Mouse (Mus musculus): ENCODE measurements around the gene Eral1. TPM values are rescaled to one million over a fixed set of nuclear protein-coding genes. Genes with fewer than 3 reads are reported as not detected.

The Eral1 gene
- polyA plus RNA-seq, 2 experiments: 9.8 to 14.9 TPM

DNA sequence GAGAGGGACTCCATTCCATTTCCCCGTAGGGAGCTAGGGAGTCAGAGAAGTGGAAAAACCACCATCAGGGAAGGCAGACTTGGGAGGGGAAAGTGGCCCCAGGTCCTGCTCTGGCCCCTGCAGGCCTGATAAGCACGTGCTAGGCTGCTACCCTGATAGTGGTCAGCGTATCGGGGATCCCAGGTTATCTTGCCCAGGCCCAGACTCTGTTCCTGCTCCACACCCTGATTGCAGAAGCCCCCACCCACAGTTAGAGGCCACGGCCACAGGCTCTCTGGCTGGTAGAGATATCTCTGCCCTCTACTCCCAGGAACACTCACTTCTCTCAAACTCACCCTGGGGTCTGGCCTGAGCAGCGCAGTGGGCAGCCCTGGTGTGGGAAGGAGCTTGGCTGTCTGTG is 10.5 kb downstream of the Eral1 start:
- H3K9me3 ChIP-seq (ENCODE audit: control insufficient read depth, low read length): no peaks in the 10 kb centered on the region
- H3K9ac ChIP-seq (replicated peaks): peak overlapping the region; percentile 90
- peak overlapping the region; percentile 95 for H3K4me2 ChIP-seq (ENCODE audit: low read depth)
- no peaks in the 10 kb centered on the region for H3K27me3 ChIP-seq (ENCODE audit: control insufficient read depth, insufficient read depth, low read length)
- H3K36me3 ChIP-seq (replicated peaks; ENCODE audit: control insufficient read depth, insufficient read depth, low read depth): peaks cover 9% of the 10 kb centered on the region
- H3K27ac ChIP-seq: peak overlapping the region; percentile 98
- 11% methylated on average over 6 of the region's 6 CpGs for WGBS (ENCODE audit: insufficient replicate concordance)
- no peak for TF ChIP-seq CTCF (IDR thresholded peaks at IDR 0.05; ENCODE audit: low read depth)
- peak; percentile 99 for TF ChIP-seq EP300 (IDR thresholded peaks at IDR 0.05; ENCODE audit: low read depth)
- peak overlapping the region; percentile 48 to 69 for H3K4me3 ChIP-seq (ENCODE audit: insufficient read depth in 1 of 2, low read depth in 2 of 2, low read length in 2 of 2)
- DNase-seq (ENCODE audit: low read depth in 3 of 3, low spot score in 3 of 3): peak; percentile 84 to 93 (median 92)
- H3K4me1 ChIP-seq (replicated peaks; ENCODE audit: control insufficient read depth in 2 of 2, insufficient read depth in 2 of 2, low read length in 1 of 2): peaks cover 59 to 66% of the 10 kb centered on the region in 2 experiments
- ATAC-seq (ENCODE audit: insufficient read depth): peak; percentile 68

DNA sequence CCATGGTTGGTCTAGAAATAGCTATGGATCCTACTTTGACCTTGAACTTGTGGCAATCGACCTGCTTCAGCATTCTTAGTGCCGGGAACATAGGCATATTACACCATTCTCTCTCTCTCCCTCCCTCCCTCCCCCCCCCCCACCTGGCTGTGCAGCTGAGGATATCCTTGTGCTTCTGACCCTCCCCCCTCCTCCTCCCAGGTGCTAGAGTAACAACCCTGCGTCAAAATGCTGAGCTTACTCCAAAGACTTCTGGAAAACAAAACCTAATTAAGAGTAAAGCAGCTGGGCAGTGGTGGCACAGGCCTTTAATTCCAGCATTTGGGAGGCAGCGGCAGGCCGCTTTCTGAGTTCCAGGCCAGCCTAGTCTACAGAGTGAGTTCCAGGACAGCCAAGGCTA is 11.1 kb downstream of the Eral1 start:
- peak overlapping the region; percentile 90 for H3K9ac ChIP-seq (replicated peaks)

DNA sequence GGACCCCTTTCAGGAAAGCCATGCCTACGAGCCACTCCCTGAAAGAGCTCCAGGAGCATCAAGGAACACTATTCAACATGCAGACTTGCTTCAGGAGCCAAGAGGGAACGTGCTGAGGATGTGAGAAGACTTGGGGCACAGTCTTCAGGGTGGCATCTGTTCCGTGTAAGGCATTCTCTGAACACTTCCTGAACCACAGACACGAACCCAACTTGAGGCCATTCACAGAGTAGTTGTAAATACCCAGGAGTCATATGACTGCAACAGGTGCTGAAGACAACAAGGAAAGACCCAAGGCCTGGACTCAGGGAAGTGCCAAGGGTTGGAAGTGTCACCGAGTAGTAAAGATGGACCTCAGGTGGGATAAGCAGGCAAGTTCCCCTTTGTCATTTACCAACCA is 12.6 kb downstream of the Eral1 start:
- H3K4me3 ChIP-seq (ENCODE audit: insufficient read depth in 1 of 2, low read depth in 2 of 2, low read length in 2 of 2): peak overlapping the region in 1 of 2 experiments; percentile 1; a peak in 1 of 4 replicates
- DNase-seq (ENCODE audit: low read depth in 3 of 3, low spot score in 3 of 3) (no peak), ATAC-seq (ENCODE audit: insufficient read depth) (no peak)
- peak overlapping the region; percentile 90 for H3K9ac ChIP-seq (replicated peaks)
- H3K4me1 ChIP-seq (replicated peaks; ENCODE audit: control insufficient read depth in 2 of 2, insufficient read depth in 2 of 2, low read length in 1 of 2): peaks cover 74 to 80% of the 10 kb centered on the region in 2 experiments
- H3K27ac ChIP-seq: peak overlapping the region; percentile 98
- H3K36me3 ChIP-seq (replicated peaks; ENCODE audit: control insufficient read depth, insufficient read depth, low read depth): no peaks in the 10 kb centered on the region
- no peaks in the 10 kb centered on the region for H3K27me3 ChIP-seq (ENCODE audit: control insufficient read depth, insufficient read depth, low read length)
- no peaks in the 10 kb centered on the region for H3K9me3 ChIP-seq (ENCODE audit: control insufficient read depth, low read length)
- WGBS (ENCODE audit: insufficient replicate concordance): 61% methylated on average over 5 of the region's 5 CpGs
- TF ChIP-seq EP300 (IDR thresholded peaks at IDR 0.05; ENCODE audit: low read depth): no peak
- TF ChIP-seq CTCF (IDR thresholded peaks at IDR 0.05; ENCODE audit: low read depth): no peak
- H3K4me2 ChIP-seq (ENCODE audit: low read depth): peak overlapping the region; percentile 95

More for the DNA sequence above, 11.1 kb downstream of the Eral1 start:
- H3K27ac ChIP-seq: peak overlapping the region; percentile 98
- H3K27me3 ChIP-seq (ENCODE audit: control insufficient read depth, insufficient read depth, low read length): no peaks in the 10 kb centered on the region
- peak overlapping the region; percentile 15 to 52 for H3K4me3 ChIP-seq (ENCODE audit: insufficient read depth in 1 of 2, low read depth in 2 of 2, low read length in 2 of 2)
- DNase-seq (ENCODE audit: low read depth in 3 of 3, low spot score in 3 of 3) (no peak), ATAC-seq (ENCODE audit: insufficient read depth) (no peak)
- peaks cover 64 to 71% of the 10 kb centered on the region in 2 experiments for H3K4me1 ChIP-seq (replicated peaks; ENCODE audit: control insufficient read depth in 2 of 2, insufficient read depth in 2 of 2, low read length in 1 of 2)
- TF ChIP-seq EP300 (IDR thresholded peaks at IDR 0.05; ENCODE audit: low read depth) (no peak), CTCF (IDR thresholded peaks at IDR 0.05; ENCODE audit: low read depth) (no peak)
- peaks cover 9% of the 10 kb centered on the region for H3K36me3 ChIP-seq (replicated peaks; ENCODE audit: control insufficient read depth, insufficient read depth, low read depth)
- WGBS (ENCODE audit: insufficient replicate concordance): 17% methylated on average over 5 of the region's 5 CpGs
- H3K9me3 ChIP-seq (ENCODE audit: control insufficient read depth, low read length): no peaks in the 10 kb centered on the region
- H3K4me2 ChIP-seq (ENCODE audit: low read depth): peak overlapping the region; percentile 95

DNA sequence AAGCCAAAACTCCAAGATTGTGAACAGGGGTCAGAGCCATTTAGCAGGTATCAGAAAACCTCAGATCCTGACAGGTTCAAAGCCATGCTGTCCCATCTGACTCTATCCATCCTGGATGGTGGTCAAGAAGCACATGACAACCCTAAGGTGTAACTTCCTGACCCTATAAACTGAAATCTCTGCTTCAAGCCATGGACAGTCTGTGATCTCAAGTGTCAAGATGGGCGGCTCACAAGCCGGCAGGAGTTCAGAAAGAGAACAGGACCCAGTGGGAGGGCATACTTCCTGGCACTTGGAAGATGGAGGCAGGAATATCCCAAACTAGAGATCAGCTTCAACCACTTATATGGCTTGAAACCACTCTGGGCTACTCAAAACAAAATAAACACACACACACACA is 13.5 kb downstream of the Eral1 start:
- WGBS (ENCODE audit: insufficient replicate concordance): 50% methylated on average over 2 of the region's 2 CpGs
- no peaks in the 10 kb centered on the region for H3K9me3 ChIP-seq (ENCODE audit: control insufficient read depth, low read length)
- H3K27me3 ChIP-seq (ENCODE audit: control insufficient read depth, insufficient read depth, low read length): no peaks in the 10 kb centered on the region
- DNase-seq (ENCODE audit: low read depth in 3 of 3, low spot score in 3 of 3) (no peak), ATAC-seq (ENCODE audit: insufficient read depth) (no peak)
- H3K36me3 ChIP-seq (replicated peaks; ENCODE audit: control insufficient read depth, insufficient read depth, low read depth): no peaks in the 10 kb centered on the region
- peaks cover 80 to 83% of the 10 kb centered on the region in 2 experiments for H3K4me1 ChIP-seq (replicated peaks; ENCODE audit: control insufficient read depth in 2 of 2, insufficient read depth in 2 of 2, low read length in 1 of 2)
- H3K27ac ChIP-seq: peak overlapping the region; percentile 98
- no peak for TF ChIP-seq CTCF (IDR thresholded peaks at IDR 0.05; ENCODE audit: low read depth)
- no peak for TF ChIP-seq EP300 (IDR thresholded peaks at IDR 0.05; ENCODE audit: low read depth)
- peak overlapping the region; percentile 90 for H3K9ac ChIP-seq (replicated peaks)
- peak overlapping the region; percentile 95 for H3K4me2 ChIP-seq (ENCODE audit: low read depth)
- H3K4me3 ChIP-seq (ENCODE audit: insufficient read depth in 1 of 2, low read depth in 2 of 2, low read length in 2 of 2): peak overlapping the region in 1 of 2 experiments; percentile 29; a peak in 3 of 4 replicates

DNA sequence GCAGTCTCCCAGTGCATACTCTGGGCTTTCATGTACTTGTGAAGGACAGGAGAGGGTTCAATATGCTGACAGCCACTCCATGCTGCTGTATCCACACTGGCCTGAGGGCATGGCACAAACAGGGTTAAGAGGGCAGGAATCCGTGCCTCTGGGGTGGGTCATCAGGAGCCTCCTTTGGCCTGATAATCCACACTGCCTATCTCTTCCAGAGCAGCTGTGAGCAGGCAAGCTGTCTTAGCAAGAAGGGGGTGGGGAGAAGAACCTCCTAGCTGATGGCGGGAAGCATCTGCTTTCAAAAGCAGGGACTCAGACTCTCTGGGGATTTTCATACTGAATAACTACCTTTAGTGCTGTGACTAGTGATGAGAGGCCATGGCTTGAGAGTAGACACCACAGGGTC is 14.3 kb downstream of the Eral1 start:
- peaks cover 82 to 85% of the 10 kb centered on the region in 2 experiments for H3K4me1 ChIP-seq (replicated peaks; ENCODE audit: control insufficient read depth in 2 of 2, insufficient read depth in 2 of 2, low read length in 1 of 2)
- peak overlapping the region; percentile 98 for H3K27ac ChIP-seq
- peak; percentile 77 for ATAC-seq (ENCODE audit: insufficient read depth)

More for the DNA sequence above, 14.3 kb downstream of the Eral1 start:
- peak overlapping the region; percentile 1 to 29; a peak in 3 of 4 replicates for H3K4me3 ChIP-seq (ENCODE audit: insufficient read depth in 1 of 2, low read depth in 2 of 2, low read length in 2 of 2)
- H3K9me3 ChIP-seq (ENCODE audit: control insufficient read depth, low read length): no peaks in the 10 kb centered on the region
- no peaks in the 10 kb centered on the region for H3K36me3 ChIP-seq (replicated peaks; ENCODE audit: control insufficient read depth, insufficient read depth, low read depth)
- peak overlapping the region; percentile 90 for H3K9ac ChIP-seq (replicated peaks)
- no peaks in the 10 kb centered on the region for H3K27me3 ChIP-seq (ENCODE audit: control insufficient read depth, insufficient read depth, low read length)
- 4% methylated on average over 2 of the region's 2 CpGs for WGBS (ENCODE audit: insufficient replicate concordance)
- peak; percentile 99 for TF ChIP-seq EP300 (IDR thresholded peaks at IDR 0.05; ENCODE audit: low read depth)
- peak; percentile 6; the same call in 1 of the 2 replicates for TF ChIP-seq CTCF (IDR thresholded peaks at IDR 0.05; ENCODE audit: low read depth)
- peak overlapping the region; percentile 95 for H3K4me2 ChIP-seq (ENCODE audit: low read depth)
- peak; percentile 84 to 89 (median 86) for DNase-seq (ENCODE audit: low read depth in 3 of 3, low spot score in 3 of 3)
